Mouse (Mus musculus): Measurements from ENCODE around the gene Wnt5a. TPM values are rescaled to one million over a fixed set of nuclear protein-coding genes. Genes with fewer than 3 reads are reported as not detected.

The Wnt5a gene
- polyA plus RNA-seq, 1 experiment from 2014 or later, result 19.5 TPM

- ChIA-PET POLR2A (interaction anchor here (0.6 kb wide), 1 partner anchor 1656 kb away, joined by 3 read pairs; no protein-coding TSS in a partner anchor), CTCF (no interaction called here)
- H3K27me3 ChIP-seq, result no peaks in the 10 kb centered on the region
These were observed 10.3 kb upstream of the Wnt5a start for GRCm38 (mm10) chr14:28494273-28494672.

DNA sequence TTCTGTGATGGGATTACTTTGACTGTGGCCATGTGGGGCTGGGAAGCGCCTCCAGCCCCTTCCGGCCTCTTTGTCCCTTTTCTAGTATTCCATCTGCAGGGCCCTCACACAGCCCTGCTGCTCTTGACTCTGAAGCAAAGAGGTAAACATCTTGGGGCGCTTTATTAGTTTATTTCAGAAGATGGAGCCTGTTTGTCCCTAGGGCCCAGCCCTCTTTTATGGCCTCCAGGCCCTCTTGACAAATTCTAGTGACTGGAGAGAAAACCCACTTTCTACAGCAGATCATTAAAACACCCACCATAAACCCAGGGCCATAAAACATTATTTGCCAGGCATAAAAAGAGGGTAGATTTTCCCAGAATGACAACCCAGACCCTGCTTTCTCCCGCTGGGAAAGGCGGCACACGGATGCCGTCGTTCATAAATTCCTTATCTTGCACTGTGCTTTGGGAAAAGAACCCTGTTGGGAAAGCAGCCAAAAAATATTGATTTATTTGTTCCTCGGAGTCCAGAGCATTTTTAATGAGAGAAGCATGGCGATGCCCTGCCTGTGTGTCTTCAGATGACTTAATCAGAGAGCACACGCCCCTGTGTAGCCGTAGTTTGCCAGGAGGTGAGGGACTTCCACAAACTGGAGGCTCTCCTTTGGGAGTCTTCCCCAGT, 3.2 kb upstream of the Wnt5a start:
- no peaks in the 10 kb centered on the region for H3K27me3 ChIP-seq
- in situ Hi-C loops (cut with MboI; ENCODE audit: low pct_unique_long_range_greater_than_20kb), result loop anchor here (10.0 kb wide), 2 partner anchors 217 to 407 kb away; no protein-coding TSS in a partner anchor
- CTCF ChIA-PET, result interaction anchor here (1.1 kb wide), 1 partner anchor 45 kb away, joined by 3 read pairs; no protein-coding TSS in a partner anchor
- no peak for TF ChIP-seq CTCF (IDR thresholded peaks at IDR 0.05)
- ATAC-seq, result no peak
- no peak for DNase-seq (ENCODE audit: low read depth, low spot score)
- POLR2A ChIA-PET, result no interaction called here

More at GRCm38 (mm10) chr14:28494273-28494672, 10.3 kb upstream of the Wnt5a start:
- no peak for TF ChIP-seq CTCF (IDR thresholded peaks at IDR 0.05)
- DNase-seq (ENCODE audit: low read depth, low spot score), result no peak
- ATAC-seq, result no peak
- in situ Hi-C loops (cut with MboI; ENCODE audit: low pct_unique_long_range_greater_than_20kb), result no loop called here

- POLR2A ChIA-PET, result no interaction called here
- H3K27me3 ChIP-seq, result no peaks in the 10 kb centered on the region
- in situ Hi-C loops (cut with MboI; ENCODE audit: low pct_unique_long_range_greater_than_20kb), result loop anchor here (10.0 kb wide), 2 partner anchors 218 to 408 kb away; no protein-coding TSS in a partner anchor
These were observed 1.3 kb upstream of the Wnt5a start for GRCm38 (mm10) chr14:28503276-28503675.

GRCm38 (mm10) chr14:28505051-28505585, 568 bp downstream of the Wnt5a start:
- in situ Hi-C loops (cut with MboI; ENCODE audit: low pct_unique_long_range_greater_than_20kb), result loop anchor here (5.0 to 10.0 kb wide), 5 partner anchors 220 to 698 kb away; no protein-coding TSS in a partner anchor
- ChIA-PET POLR2A (interaction anchor here (0.5 to 0.7 kb wide), 2 partner anchors 8 to 89 kb away, joined by 3 to 4 read pairs; no protein-coding TSS in a partner anchor), CTCF (interaction anchor here (1.3 to 1.5 kb wide), 3 partner anchors 584 to 698 kb away, joined by 3 to 5 read pairs (median 3); no protein-coding TSS in a partner anchor)
- no peaks in the 10 kb centered on the region for H3K27me3 ChIP-seq
- DNase-seq (ENCODE audit: low read depth, low spot score), result peak; percentile 31
- TF ChIP-seq CTCF (IDR thresholded peaks at IDR 0.05), result no peak
- ATAC-seq, result peak; percentile 56

More at GRCm38 (mm10) chr14:28503276-28503675, 1.3 kb upstream of the Wnt5a start:
- TF ChIP-seq CTCF (IDR thresholded peaks at IDR 0.05), result no peak
- CTCF ChIA-PET, result no interaction called here
- DNase-seq (ENCODE audit: low read depth, low spot score), result no peak
- no peak for ATAC-seq

GRCm38 (mm10) chr14:28505586-28506375, 1.2 kb downstream of the Wnt5a start:
- POLR2A ChIA-PET, result interaction anchor here (0.5 to 1.1 kb wide), 2 partner anchors 9 to 700 kb away, joined by 3 read pairs; no protein-coding TSS in a partner anchor
- TF ChIP-seq CTCF (IDR thresholded peaks at IDR 0.05), result no peak
- peak; percentile 6 for DNase-seq (ENCODE audit: low read depth, low spot score)
- ATAC-seq, result no peak
- no peaks in the 10 kb centered on the region for H3K27me3 ChIP-seq
- CTCF ChIA-PET, result interaction anchor here (1.1 to 1.5 kb wide), 6 partner anchors 9 to 699 kb away, joined by 3 to 6 read pairs (median 4); no protein-coding TSS in a partner anchor
- in situ Hi-C loops (cut with MboI; ENCODE audit: low pct_unique_long_range_greater_than_20kb), result loop anchor here (5.0 to 10.0 kb wide), 5 partner anchors 221 to 698 kb away; no protein-coding TSS in a partner anchor

GRCm38 (mm10) chr14:28506376-28506831, 1.9 kb downstream of the Wnt5a start:
- in situ Hi-C loops (cut with MboI; ENCODE audit: low pct_unique_long_range_greater_than_20kb), result loop anchor here (5.0 to 10.0 kb wide), 5 partner anchors 222 to 699 kb away; no protein-coding TSS in a partner anchor
- CTCF ChIA-PET, result interaction anchor here (0.7 to 1.6 kb wide), 8 partner anchors 9 to 700 kb away, joined by 3 to 9 read pairs (median 4); no protein-coding TSS in a partner anchor
- ATAC-seq (peak; percentile 6), DNase-seq (ENCODE audit: low read depth, low spot score) (peak; percentile 17)
- H3K27me3 ChIP-seq, result no peaks in the 10 kb centered on the region
- POLR2A ChIA-PET, result interaction anchor here (0.8 to 1.1 kb wide), 2 partner anchors 190 to 701 kb away, joined by 3 to 4 read pairs; no protein-coding TSS in a partner anchor
- TF ChIP-seq CTCF (IDR thresholded peaks at IDR 0.05), result no peak

DNA sequence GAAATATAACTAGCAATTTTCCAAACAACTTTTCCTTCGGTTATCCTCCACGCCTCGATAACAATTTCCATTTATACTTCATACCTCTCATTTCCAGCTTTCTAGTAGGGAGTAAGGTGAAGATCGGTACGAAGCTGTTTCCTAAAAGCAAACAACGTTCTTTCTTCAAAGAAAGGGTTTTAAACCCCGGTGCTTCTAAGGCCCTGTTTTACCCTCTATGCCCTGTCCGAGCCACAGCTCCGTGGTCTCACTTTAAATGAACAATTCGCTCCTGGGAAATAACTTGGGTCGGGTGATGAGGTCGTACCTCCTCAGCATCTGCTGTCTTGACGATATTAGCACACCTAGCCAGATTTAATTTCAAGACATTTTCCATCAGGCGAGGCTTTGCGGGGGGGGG, 2.5 kb downstream of the Wnt5a start:
- DNase-seq (ENCODE audit: low read depth, low spot score) (peak; percentile 9), ATAC-seq (no peak)
- no peak for TF ChIP-seq CTCF (IDR thresholded peaks at IDR 0.05)
- POLR2A ChIA-PET, result interaction anchor here (0.6 to 1.1 kb wide), 7 partner anchors 18 to 702 kb away, joined by 3 to 5 read pairs (median 3); no protein-coding TSS in a partner anchor
- CTCF ChIA-PET, result interaction anchor here (0.7 to 1.6 kb wide), 13 partner anchors 8 to 700 kb away, joined by 3 to 9 read pairs (median 3); no protein-coding TSS in a partner anchor
- H3K27me3 ChIP-seq, result no peaks in the 10 kb centered on the region
- in situ Hi-C loops (cut with MboI; ENCODE audit: low pct_unique_long_range_greater_than_20kb), result loop anchor here (5.0 to 10.0 kb wide), 5 partner anchors 222 to 700 kb away; no protein-coding TSS in a partner anchor

GRCm38 (mm10) chr14:28507471-28507870, 2.9 kb downstream of the Wnt5a start:
- TF ChIP-seq CTCF (IDR thresholded peaks at IDR 0.05), result no peak
- no peak for ATAC-seq

More at GRCm38 (mm10) chr14:28507471-28507870, 2.9 kb downstream of the Wnt5a start:
- ChIA-PET POLR2A (interaction anchor here (0.6 to 1.1 kb wide), 6 partner anchors 18 to 693 kb away, joined by 3 to 5 read pairs (median 4); no protein-coding TSS in a partner anchor), CTCF (interaction anchor here (0.8 to 1.6 kb wide), 10 partner anchors 14 to 701 kb away, joined by 3 to 9 read pairs (median 3); no protein-coding TSS in a partner anchor)
- peak; percentile 22 for DNase-seq (ENCODE audit: low read depth, low spot score)
- in situ Hi-C loops (cut with MboI; ENCODE audit: low pct_unique_long_range_greater_than_20kb), result loop anchor here (5.0 to 10.0 kb wide), 5 partner anchors 223 to 700 kb away; no protein-coding TSS in a partner anchor
- no peaks in the 10 kb centered on the region for H3K27me3 ChIP-seq

Measured in Patski (cell line).